Mouse (Mus musculus): ENCODE data around the gene Spata16.

DNA sequence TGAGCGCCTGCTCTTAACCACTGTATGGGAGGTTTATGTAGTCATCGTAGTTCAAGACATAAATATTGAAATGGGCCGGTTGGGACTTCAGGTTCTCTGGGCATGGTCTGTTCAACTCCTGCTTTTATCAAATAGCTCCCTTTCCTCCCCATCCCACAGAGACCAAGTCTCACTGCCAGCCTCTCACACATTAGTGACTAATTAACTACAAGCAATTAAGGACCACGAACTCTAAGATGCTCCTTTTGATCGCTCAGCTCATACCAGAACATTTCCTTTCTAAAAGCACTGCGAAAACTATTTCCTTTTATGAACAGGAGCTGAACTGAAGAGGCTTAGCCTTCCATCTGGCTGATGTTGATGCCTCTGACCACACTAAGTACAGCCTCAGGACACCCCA, 346.3 kb downstream of the Spata16 start:
- TF ChIP-seq CTCF (IDR thresholded peaks at IDR 0.05; ENCODE audit: low read depth, low read length) (no peak), POLR2A (IDR thresholded peaks at IDR 0.05; ENCODE audit: borderline replicate concordance, low read depth, low read length) (no peak)
